Mouse (Mus musculus): ENCODE data around the gene Myod1. TPM values are rescaled to one million over a fixed set of nuclear protein-coding genes. Genes with fewer than 3 reads are reported as not detected.
A peak's percentile ranks its signal among the peaks of the same experiment; 100 is the strongest.

Gene Myod1
- 0.06 and 0.36 TPM in 2 replicates for polyA plus RNA-seq (2012; rRNA removed)

DNA sequence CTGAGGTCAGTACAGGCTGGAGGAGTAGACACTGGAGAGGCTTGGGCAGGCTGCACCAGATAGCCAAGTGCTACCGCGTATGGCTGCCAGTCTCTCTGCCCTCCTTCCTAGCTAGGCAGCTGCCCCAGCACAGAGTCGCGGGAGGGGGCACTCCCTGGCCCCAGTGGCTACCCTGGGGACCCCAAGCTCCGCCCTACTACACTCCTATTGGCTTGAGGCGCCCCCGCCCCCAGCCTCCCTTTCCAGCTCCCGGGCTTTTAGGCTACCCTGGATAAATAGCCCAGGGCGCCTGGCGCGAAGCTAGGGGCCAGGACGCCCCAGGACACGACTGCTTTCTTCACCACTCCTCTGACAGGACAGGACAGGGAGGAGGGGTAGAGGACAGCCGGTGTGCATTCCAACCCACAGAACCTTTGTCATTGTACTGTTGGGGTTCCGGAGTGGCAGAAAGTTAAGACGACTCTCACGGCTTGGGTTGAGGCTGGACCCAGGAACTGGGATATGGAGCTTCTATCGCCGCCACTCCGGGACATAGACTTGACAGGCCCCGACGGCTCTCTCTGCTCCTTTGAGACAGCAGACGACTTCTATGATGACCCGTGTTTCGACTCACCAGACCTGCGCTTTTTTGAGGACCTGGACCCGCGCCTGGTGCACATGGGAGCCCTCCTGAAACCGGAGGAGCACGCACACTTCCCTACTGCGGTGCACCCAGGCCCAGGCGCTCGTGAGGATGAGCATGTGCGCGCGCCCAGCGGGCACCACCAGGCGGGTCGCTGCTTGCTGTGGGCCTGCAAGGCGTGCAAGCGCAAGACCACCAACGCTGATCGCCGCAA, at the start of gene Myod1:
Gene Myod1, plus strand, starts transcription at position 303 of the 836 bp plus-strand sequence.
- DNase-seq (ENCODE audit: extremely low spot score in 1 of 2, low spot score in 1 of 2): no peak

DNA sequence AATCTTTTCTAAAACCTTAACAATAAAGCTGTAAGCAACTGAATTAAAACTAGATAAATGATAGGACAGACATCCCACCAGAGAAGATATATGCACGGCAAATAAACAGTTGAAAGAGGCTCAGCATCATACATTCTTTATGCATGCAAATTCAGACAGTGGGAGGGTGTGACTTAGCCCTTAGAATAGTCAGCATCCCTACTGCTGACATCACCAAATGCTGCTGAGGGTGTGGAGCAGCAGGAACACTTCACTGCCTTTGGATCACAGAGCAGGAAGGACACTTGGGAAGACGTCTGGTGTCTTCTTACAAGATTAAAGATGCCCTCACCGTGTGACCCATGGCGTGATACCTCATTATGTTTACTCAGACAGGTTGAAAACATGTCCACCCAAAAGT, 48.4 kb upstream of the Myod1 start:
- DNase-seq (ENCODE audit: extremely low spot score in 1 of 2, low spot score in 1 of 2): peak; percentile 15 to 51

DNA sequence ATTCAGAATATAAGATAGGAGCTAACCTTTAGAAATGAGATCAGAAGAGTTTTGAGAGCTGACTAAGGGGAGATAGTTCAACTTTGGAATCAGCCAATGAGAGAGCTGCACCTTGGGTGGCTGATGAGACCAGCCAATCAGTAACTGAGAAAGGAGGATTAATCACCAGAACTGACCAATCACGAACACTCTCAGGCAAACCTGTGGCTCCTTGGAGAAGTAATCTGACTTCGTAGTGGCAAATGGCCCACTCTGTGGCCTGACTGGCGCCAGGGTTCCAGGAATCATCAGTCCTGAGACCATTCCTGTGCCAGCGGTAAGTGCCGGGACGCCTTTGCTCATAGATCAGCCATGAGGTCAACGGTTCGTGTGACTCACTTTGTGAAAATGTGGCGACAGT, 38.9 kb upstream of the Myod1 start:
- no peak for DNase-seq (ENCODE audit: extremely low spot score in 1 of 2, low spot score in 1 of 2)

DNA sequence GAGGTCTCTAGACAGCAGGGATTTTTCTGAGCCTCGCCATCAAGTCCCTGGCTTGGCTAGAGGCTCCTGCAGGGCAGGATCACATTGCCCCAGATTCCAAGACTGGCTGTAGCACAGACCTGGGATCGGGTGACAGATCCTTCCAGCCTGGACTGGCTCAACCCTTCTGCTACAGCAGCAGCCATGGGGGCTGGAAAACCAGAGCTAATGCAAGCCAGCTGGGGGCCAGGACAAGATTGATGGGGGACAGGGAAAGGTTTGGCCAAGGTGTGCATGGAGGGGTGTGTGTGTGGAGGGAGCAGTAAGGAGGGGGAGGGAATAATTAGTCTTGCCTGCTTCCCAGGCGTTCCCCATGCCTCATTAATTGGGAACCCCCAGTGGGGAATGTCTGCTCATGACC, 36.5 kb upstream of the Myod1 start:
- no peak for DNase-seq (ENCODE audit: extremely low spot score in 1 of 2, low spot score in 1 of 2)

DNA sequence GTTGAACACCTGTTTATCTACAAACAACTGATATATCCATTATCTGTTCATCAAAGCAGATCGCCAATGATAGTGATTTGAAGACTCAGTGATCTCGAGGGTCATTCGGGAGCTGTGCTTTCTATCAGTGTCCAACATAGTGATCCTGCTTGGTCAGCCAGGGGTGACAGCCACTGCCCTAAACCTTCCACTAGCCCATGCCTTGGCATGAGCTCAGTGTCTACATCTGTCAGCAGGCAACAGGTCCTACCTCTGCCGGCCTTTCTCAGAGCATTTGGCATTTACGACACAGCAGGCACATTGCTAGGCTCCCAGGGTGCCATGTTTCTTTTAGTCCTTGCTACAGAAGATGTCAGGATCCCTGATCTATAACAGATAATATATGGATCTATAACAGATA, 36.0 kb upstream of the Myod1 start:
- no peak for DNase-seq (ENCODE audit: extremely low spot score in 1 of 2, low spot score in 1 of 2)

DNA sequence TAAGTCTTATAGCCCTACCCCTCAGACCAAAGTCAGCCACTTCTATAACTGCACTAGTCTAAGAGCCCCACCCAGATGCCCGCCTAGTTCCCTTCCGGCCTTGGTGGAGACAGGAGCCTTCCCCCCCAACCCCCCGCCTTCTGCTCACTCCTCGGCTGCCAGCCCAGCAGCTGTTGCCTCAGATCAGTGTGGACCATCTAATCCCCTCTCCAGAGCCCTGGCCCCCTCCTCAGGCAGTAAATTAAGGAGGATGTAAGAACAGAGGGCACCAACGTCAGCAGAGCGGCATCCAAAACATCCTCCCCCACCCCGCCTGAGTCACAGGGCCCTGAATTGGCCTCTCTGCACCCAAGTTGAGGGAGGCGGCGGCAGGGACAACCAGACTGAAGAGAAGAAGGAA, 34.8 kb upstream of the Myod1 start:
- DNase-seq (ENCODE audit: extremely low spot score in 1 of 2, low spot score in 1 of 2): no peak

DNA sequence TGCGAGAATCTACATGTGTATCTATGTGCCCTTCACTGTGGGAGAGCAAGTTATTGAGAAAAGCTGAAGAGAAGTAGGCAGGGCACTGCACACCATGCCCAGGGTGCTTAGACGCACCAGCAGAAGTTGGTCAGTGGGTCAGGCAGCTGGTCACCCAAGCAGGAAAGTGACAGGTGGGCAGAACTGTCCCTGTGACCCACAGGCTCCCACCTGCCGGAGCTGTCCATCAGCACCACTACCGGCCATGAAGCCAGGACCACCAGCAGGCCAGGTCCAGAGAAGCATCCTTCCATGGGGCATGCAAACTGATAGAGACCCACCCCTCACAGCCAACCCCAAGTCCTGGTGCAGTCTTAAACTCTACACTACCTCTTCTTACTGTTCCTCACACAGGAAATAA, 28.6 kb upstream of the Myod1 start:
- no peak for DNase-seq (ENCODE audit: extremely low spot score in 1 of 2, low spot score in 1 of 2)

DNA sequence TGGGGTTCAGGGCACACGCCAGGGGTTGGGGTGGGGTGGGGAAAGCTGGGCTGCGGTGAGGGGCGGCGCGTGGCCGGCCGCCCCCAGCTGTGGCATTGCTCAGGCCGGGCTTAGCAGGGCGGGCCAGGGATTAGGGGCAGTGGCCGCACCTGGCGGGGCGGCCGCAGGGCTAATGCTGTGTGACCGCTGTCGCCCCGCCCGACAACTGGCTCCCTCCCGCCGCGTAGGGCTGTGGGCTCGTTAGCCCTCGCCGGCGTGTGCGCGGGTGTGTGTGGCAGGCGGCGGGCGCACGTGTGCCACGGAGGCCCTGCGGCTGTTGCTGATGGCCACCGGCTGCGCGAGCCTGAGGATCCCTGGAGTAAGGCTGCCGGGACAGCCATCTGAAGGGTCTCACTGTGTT, 27.5 kb upstream of the Myod1 start:
- peak in 1 of 2 experiments; percentile 6 for DNase-seq (ENCODE audit: extremely low spot score in 1 of 2, low spot score in 1 of 2)

DNA sequence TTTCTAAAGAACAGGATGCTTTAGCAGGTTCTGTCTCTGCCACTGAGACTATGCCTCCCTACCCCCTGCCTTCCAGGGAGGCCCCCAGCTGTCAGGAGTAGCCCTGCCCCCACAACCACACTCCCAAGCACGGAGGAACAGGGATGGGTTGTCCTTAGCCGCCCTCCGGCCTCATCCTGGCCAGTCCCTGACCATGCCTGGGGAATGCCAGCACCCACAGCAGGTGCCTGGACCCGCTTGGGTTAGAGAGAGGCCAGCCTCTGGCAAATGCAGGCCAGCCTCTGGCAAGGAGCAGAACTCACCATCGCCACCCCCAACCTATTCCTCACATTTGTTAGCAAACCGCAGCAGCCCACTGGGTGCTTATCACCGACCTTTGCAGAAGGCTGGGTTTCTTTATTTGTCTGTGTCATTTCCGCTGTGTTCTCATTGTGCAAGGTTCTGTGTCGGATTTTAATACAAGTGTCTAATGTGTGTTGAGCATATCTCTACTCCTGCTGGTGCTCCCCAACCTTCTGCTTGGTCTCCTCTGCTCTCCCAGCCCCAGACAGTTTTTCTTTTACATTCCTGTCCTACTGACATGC, 26.1 kb upstream of the Myod1 start:
- no peak for DNase-seq (ENCODE audit: extremely low spot score in 1 of 2, low spot score in 1 of 2)

DNA sequence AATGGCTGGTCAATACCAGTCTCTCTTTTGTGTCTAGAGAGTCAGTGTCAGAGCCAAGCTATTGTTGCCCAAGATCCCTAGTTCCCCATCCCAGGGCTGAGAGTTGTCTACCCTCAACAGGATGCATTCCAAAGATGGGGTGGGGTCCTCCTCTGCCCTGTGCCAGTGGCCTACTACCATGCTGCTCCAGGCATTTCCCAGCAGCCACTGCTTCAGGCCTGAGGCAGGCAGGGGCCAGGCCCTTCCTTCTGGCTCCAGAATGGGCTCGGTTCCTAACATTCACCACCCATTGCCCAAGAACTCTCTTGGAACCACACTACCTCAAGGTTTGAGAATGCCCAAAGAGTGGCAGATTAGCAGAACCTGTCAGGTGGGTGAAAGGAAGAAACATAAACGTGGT, 23.5 kb upstream of the Myod1 start:
- DNase-seq (ENCODE audit: extremely low spot score in 1 of 2, low spot score in 1 of 2): no peak

DNA sequence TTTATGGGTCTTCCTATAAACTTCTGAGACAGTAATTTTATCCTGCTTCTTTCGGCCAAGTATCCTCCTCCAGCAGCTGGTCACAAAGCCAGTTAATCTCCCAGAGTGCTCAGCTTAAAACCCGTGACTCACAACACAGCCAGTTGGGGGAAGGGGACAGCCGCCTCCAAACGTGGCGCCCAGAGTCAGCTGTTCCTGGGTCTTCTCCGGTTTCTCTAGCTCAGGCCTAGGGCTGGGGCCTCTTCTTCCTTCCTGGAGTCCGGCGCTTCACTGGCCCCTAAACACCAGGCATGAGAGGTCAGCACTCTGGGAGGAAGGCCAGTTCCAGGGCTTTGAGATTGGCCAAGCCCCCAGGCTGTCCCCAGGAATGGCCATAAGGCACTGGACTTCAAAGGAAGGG, 23.1 kb upstream of the Myod1 start:
- no peak for DNase-seq (ENCODE audit: extremely low spot score in 1 of 2, low spot score in 1 of 2)

DNA sequence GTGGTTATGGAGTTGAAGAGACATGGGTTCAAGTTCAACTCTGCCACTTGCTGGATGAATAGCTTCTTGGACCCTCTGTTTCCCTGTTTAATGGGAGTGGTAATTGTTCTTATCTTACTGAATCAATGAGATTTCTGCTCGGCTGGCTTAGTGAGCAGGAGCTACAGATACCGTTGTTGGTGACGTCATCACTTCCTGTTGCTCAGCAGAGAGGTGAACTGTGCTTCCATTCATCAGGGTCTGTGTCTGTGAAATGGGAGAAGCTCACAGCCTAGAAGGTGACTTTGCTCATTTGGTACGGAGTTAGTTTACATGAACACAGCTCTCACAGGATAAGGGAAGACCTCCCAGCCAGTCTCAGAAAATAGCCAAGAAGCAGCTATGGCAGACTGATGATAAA, 22.4 kb upstream of the Myod1 start:
- DNase-seq (ENCODE audit: extremely low spot score in 1 of 2, low spot score in 1 of 2): no peak

DNA sequence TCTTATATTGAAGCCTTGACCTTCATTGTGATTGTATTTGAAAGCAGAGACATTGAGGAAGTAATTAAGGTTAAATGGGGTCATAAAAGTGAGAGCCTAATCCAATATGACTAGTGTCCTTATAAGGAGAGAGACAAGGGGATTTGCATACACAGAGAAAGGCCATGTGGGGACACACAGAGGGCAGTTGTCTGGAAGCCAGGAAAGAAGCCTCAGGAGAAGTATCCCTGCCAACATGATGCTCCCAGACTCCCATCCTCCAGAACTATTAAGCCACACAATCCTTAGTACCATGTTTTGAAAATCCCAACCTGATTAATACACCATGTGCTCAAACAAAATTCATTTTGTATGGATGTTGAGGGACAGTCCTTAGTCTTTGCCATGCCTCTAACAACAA, 14.5 kb upstream of the Myod1 start:
- DNase-seq (ENCODE audit: extremely low spot score in 1 of 2, low spot score in 1 of 2): no peak

DNA sequence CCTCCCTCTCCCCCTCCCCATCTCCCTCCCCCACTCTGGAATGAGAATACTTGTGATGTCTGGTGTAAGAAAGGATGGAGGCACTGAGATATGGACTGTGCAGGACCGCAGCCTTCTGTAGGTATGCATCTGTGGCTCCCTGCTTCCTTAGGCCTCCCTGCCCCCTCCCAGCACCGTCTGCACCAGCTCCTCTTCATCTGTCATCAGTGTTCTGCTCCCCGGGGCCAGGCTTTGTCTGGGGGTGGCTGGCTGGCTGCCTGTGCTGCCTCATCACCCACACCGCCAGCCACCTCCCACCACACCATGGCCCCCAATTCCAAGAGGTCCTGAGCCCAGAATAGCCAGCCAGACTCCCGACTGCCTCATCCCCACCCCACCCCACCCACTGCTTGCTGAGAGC, 12.1 kb upstream of the Myod1 start:
- peak; percentile 17 to 37 for DNase-seq (ENCODE audit: extremely low spot score in 1 of 2, low spot score in 1 of 2)

DNA sequence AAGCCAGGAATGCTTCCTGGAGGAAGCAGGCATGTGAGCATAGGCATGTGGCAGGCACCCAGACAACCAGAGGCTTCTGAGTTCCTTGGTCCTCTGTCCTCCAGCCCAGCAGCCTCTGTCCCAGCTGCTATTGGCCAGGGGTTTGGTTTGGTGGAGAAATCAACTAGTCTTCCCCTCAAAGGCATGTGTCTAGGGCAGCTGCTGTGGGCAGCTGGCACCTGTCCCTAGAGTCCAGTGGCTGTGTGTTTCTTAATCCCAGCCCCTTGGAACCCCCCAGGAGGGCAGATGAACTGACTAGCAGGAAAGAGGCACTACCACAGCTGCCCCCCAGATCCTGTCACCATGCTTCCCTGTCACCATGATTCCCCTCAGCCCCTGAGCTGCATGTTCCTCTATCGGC, 10.5 kb upstream of the Myod1 start:
- DNase-seq (ENCODE audit: extremely low spot score in 1 of 2, low spot score in 1 of 2): no peak

DNA sequence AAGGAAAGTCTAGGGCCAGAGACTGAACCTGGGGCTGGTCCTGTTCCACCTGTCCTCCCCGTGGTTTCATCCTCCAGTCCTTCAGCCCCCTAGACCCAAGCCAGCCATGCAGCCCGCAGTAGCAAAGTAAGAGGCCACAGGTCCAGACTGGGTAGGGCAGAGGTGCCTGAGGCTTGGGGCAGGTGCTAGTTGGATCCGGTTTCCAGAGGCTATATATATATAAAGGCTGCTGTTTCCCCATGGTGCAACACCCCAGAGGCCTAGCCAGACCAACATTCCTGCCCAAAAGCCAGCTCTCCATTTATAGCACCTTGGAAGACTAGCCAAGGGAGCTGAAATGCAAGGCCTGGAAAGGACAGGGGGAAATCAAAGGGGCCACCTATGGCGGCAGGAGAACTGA, 5.2 kb upstream of the Myod1 start:
- DNase-seq (ENCODE audit: extremely low spot score in 1 of 2, low spot score in 1 of 2): no peak

DNA sequence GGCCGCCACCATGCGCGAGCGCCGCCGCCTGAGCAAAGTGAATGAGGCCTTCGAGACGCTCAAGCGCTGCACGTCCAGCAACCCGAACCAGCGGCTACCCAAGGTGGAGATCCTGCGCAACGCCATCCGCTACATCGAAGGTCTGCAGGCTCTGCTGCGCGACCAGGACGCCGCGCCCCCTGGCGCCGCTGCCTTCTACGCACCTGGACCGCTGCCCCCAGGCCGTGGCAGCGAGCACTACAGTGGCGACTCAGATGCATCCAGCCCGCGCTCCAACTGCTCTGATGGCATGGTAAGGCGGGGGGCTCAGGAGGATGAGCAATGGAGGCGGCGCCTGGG, 703 bp downstream of the Myod1 start:
- no peak for DNase-seq (ENCODE audit: extremely low spot score in 1 of 2, low spot score in 1 of 2)

DNA sequence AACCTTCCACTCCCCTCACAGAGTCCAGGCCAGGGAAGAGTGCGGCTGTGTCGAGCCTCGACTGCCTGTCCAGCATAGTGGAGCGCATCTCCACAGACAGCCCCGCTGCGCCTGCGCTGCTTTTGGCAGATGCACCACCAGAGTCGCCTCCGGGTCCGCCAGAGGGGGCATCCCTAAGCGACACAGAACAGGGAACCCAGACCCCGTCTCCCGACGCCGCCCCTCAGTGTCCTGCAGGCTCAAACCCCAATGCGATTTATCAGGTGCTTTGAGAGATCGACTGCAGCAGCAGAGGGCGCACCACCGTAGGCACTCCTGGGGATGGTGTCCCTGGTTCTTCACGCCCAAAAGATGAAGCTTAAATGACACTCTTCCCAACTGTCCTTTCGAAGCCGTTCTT, 1.8 kb downstream of the Myod1 start:
- no peak for DNase-seq (ENCODE audit: extremely low spot score in 1 of 2, low spot score in 1 of 2)

DNA sequence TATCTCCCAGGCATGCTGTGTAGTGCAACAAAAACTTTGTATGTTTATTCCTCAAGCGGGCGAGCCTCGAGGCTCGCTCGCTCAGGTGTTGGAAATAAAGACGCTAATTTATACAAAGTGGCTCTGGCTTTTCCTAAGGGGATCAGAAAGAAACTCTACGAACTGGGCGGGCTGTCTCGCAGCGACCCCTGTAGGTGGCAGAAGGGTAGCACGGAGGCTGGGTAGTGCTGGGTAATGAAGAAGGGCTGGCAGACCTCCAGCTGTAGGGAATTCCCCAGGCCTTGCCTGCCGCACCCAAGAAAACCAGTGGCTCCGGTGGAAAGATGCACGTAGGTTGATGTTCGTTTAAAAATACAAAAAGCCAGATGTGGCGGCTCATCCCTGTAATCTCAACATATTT, 2.7 kb downstream of the Myod1 start:
- DNase-seq (ENCODE audit: extremely low spot score in 1 of 2, low spot score in 1 of 2): peak in 1 of 2 experiments; percentile 83

DNA sequence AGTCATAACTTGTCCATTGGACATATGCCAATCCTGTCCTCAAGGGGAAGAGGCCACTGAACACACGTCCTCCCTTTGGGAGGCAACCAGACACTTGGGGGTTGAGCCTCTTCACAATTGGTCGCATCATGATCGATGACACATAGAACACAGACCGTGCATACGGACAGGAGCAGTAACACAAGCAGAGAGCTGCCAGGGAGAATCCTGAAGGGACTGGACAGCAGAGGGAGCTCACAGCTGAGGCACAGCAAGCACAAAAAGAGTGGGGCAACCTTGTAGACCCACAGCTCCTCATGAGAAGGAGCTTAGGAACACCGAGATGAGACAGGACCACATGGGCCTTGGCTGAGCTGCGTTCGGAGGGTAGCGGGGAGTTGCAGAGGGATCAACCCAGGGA, 4.4 kb downstream of the Myod1 start:
- peak in 1 of 2 experiments; percentile 57 for DNase-seq (ENCODE audit: extremely low spot score in 1 of 2, low spot score in 1 of 2)

DNA sequence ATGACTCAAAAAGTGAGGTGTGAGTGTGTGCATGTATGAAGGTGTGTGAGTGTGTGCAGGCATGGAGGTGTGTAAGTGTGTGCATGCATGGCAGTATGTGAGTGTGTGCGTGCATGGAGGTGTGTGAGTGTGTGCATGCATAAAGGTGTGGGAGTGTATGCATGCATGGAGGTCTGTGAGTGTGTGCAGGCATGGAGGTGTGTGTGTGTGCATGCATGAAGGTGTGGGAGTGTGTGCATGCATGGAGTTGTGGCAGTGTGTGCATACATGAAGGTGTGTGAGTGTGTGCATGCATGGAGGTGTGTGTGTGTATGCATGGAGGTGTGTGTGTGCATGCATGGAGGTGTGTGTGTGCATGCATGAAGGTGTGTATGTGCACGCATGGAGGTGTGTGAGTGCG, 11.2 kb downstream of the Myod1 start:
- no peak for DNase-seq (ENCODE audit: extremely low spot score in 1 of 2, low spot score in 1 of 2)

DNA sequence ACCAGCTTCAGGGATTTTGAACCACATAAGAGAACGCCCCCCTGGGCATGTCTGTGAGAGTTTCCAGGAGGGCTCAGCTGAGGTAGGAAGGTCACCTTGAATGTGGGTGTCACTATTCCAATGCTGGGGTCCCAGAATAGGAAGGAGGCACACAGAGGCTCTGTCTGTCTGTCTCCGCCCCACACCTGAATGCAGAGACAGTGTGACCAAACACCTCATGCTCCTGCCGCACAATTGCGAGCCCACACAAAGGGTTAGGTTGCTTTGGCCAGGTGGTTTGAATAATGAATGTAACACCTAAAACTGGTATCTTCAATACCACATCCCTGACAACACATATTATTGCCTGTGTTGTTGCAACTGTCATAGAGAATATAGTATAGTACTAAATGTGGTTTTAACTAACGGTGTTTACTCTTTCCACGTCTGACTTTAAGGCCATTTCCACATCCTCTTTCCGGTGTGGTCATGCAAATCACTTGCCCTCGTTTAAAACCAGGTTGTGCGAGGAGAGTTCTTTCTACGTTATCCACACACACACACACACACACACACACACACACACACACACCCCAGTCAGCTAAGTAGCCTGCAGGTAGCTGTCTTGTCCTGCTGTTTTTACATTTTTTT, 13.3 kb downstream of the Myod1 start:
- no peak for DNase-seq (ENCODE audit: extremely low spot score in 1 of 2, low spot score in 1 of 2)
